Mouse (Mus musculus) kidney, postnatal 0 days (tissue): ENCODE data around the gene Slc4a8. TPM values are rescaled to one million over a fixed set of nuclear protein-coding genes. Genes with fewer than 3 reads are reported as not detected.

Experiments
- ATAC-seq: fragments of 200-750 bp; cut with Nextera tagmentation; replicated peaks from 2 replicates; pipeline ENCODE4 v1.8.0; 2017; ENCODE audit warnings: low read depth, moderate number of reproducible peaks, moderate TSS enrichment, moderate library complexity; ENCODE audit not compliant: low FRiP score
- DNase-seq: peaks from one replicate; pipeline ENCODE4 v3.0.0-alpha.2; 2016; ENCODE audit warnings: low spot score
- H3K27ac ChIP-seq: fragments of 300-500 bp; sonication (generic); 2 replicates; pipeline ENCODE4 v1.5.1; 2014; ENCODE audit warnings: mild to moderate bottlenecking
- H3K27me3 ChIP-seq: fragments of 300-500 bp; sonication (generic); 2 replicates; pipeline ENCODE4 v1.6.1; 2014; ENCODE audit warnings: low read length, mixed read lengths; ENCODE audit not compliant: insufficient read depth
- H3K36me3 ChIP-seq: fragments of 300-500 bp; sonication (generic); 2 replicates; pipeline ENCODE4 v1.6.1; 2014; ENCODE audit warnings: low read length, mixed read lengths; ENCODE audit not compliant: insufficient read depth
- H3K4me1 ChIP-seq: fragments of 300-500 bp; sonication (generic); replicated peaks from 2 replicates; pipeline ENCODE4 v1.6.1; 2014; ENCODE audit warnings: antibody characterized with exemption, low read length, mixed read lengths; ENCODE audit not compliant: insufficient read depth
- H3K4me2 ChIP-seq: fragments of 300-500 bp; sonication (generic); 2 replicates; pipeline ENCODE4 v1.6.1; 2014; ENCODE audit warnings: mild to moderate bottlenecking, low read length, moderate library complexity, mixed read lengths
- H3K4me3 ChIP-seq: fragments of 300-500 bp; sonication (generic); replicated peaks from 2 replicates; pipeline ENCODE4 v1.5.1; 2014; ENCODE audit warnings: low read depth, low read length
- H3K9ac ChIP-seq: fragments of 300-500 bp; sonication (generic); 2 replicates; pipeline ENCODE4 v1.6.1; 2014; ENCODE audit warnings: low read depth, low read length
- H3K9me3 ChIP-seq: fragments of 300-500 bp; sonication (generic); replicated peaks from 2 replicates; pipeline ENCODE4 v1.6.1; 2016; ENCODE audit warnings: low read length, inconsistent platforms, mixed read lengths
- CTCF ChIP-seq: IDR thresholded peaks from 2 replicates; pipeline ENCODE4 v1.5.1; 2016; ENCODE audit warnings: antibody characterized with exemption, low read depth, mild to moderate bottlenecking, moderate library complexity
- WGBS: fragments of 180-500 bp; shearing (Covaris S2); extraction: QIAGEN DNeasy Blood & Tissue Kit; methylation state at CpG from one replicate; pipeline ENCODE4 v1.1.7; 2014; 5-methylcytosine and 5-hydroxymethylcytosine counted together
- polyA plus RNA-seq: library from polyadenylated mRNA; unstranded; fragments of >200 nt; fragmentation: Nextera tagmentation; extraction: Ambion mirVana; gene quantifications from 2 replicates; pipeline ENCODE4 v1.2.1, GENCODE M21; 2015

Slc4a8 gene
- polyA plus RNA-seq, 1 experiment from 2014 or later: 7.5 TPM

DNA sequence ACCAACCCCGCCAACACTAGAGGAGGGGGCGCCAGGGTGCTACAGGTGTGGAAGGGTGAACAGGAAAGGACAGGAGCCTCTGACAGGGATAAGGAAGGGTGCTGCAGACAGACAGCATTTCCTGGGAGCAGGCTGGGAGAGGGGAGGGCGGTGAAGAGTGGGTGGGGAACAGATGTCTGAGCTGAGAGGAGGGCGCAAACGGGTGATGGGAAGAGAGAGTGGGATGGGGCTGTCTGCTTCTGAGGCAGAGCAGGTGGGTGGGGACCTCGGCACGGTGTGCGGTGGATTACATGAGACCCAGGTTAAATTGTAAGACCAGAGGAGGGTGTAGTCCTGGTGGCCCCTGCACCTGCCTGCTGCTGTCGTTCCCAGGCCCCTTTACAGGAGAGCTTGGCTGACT is 68.2 kb downstream of the Slc4a8 start:
- Histone ChIP-seq H3K4me2 (no peak overlapping the region), H3K4me1 (no peaks in the 10 kb centered on the region), H3K27ac (no peak overlapping the region), H3K36me3 (no peaks in the 10 kb centered on the region), H3K27me3 (no peaks in the 10 kb centered on the region), H3K9ac (no peak overlapping the region), H3K9me3 (no peaks in the 10 kb centered on the region), H3K4me3 (no peak overlapping the region)
- WGBS: 88% methylated on average over 9 of the region's 9 CpGs
- 0 out of 2 replicates have a peak, but pooled peaks have one; percentile 21 for ATAC-seq
- DNase-seq: no peak
- TF ChIP-seq CTCF: no peak

DNA sequence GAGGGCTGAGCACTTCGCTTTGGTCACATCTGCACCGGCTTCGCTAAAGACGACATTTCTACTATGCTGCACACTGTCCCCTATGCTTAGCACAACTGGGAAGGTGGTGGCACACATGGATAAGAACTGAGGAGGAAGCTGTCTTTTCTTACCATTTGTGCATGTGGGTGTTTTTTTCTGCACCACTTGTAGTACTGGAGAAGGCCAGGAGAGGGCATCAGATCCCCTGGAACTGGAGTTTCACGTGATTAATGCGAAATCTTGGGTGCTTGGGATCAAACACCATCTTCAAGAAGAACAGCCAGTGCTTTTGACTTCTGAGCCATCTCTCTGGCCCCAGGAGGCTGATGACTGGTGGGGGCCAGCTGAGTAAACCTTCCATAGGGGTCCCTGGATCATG is 69.1 kb downstream of the Slc4a8 start:
- H3K4me2 ChIP-seq: no peak overlapping the region
- H3K27me3 ChIP-seq: no peaks in the 10 kb centered on the region
- H3K4me1 ChIP-seq: no peaks in the 10 kb centered on the region
- no peaks in the 10 kb centered on the region for H3K36me3 ChIP-seq
- no peak overlapping the region for H3K27ac ChIP-seq
- no peak for ATAC-seq
- H3K9me3 ChIP-seq: no peaks in the 10 kb centered on the region
- peak; percentile 60 for TF ChIP-seq CTCF
- no peak overlapping the region for H3K9ac ChIP-seq
- no peak overlapping the region for H3K4me3 ChIP-seq
- no peak for DNase-seq
- WGBS: 65% methylated on average over 6 of the region's 6 CpGs

DNA sequence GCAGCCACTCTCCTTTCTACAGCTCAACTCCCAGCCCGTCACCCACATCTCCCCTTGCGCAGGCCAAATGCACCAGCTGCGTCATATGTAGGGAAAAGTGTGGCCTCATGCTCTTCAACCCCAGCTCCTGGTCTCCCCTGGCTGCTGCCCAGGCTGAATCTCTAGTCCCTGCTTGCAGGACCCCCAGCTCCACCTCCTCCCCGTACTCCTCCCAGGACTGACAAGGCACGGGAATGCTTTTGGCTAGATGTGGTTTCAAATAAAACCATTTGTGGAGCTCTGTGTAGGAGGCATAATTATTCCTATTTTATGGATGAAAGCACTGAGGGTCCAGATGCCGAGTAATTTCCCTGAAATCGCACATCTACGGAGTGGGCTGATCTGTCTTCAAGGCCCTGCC is 70.6 kb downstream of the Slc4a8 start:
- Histone ChIP-seq H3K9ac (no peak overlapping the region), H3K27ac (no peak overlapping the region), H3K36me3 (no peaks in the 10 kb centered on the region), H3K4me2 (no peak overlapping the region), H3K4me1 (no peaks in the 10 kb centered on the region), H3K27me3 (no peaks in the 10 kb centered on the region), H3K4me3 (no peak overlapping the region), H3K9me3 (no peaks in the 10 kb centered on the region)
- TF ChIP-seq CTCF: no peak
- WGBS: 73% methylated on average over 8 of the region's 8 CpGs
- no peak for DNase-seq
- no peak for ATAC-seq

DNA sequence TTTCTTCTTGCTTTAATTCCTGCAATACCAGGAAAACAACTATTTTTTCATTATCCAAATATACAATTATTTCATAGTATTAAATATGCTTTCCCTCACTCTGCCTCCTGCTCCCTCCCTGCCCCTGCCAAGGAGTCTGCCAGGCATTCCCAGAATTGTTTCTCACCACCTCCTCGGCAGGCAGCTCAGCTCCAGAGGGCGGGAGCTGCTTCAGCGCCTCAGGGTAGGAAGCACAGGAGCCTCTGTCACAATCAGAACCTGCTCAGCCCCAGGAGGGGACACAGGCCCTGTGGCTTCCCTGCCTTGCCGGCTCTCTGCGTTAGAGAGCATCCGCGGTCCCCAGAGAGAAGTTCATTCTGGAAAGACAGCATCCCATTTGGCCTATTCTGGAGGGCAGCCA is 71.2 kb downstream of the Slc4a8 start:
- no peak for DNase-seq
- no peak overlapping the region for H3K9ac ChIP-seq
- H3K36me3 ChIP-seq: no peaks in the 10 kb centered on the region
- no peak overlapping the region for H3K4me2 ChIP-seq
- no peak overlapping the region for H3K27ac ChIP-seq
- H3K27me3 ChIP-seq: no peaks in the 10 kb centered on the region
- H3K9me3 ChIP-seq: no peaks in the 10 kb centered on the region
- H3K4me3 ChIP-seq: no peak overlapping the region
- ATAC-seq: no peak
- H3K4me1 ChIP-seq: no peaks in the 10 kb centered on the region
- no peak for TF ChIP-seq CTCF
- WGBS: 41% methylated on average over 7 of the region's 7 CpGs

DNA sequence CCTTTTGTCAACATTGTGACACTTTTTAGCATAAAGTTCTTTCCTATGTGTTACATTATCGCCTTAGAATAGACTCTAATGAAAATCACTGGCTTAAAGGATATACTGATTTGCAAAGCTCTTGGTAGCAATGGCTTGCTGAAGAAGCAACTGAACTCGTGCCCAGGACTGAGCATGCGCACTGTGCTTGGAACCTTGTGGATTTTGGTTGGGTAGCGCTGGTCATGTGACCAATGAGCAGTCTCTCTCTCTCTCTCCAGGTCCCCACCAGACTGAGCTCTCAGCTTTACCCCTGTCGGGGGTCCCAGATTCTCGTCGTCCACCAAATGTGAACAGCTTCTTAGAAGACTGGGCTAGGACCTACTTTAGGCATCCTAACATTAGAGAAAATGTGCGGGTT is 75.2 kb downstream of the Slc4a8 start:
- H3K27ac ChIP-seq: no peak overlapping the region
- no peaks in the 10 kb centered on the region for H3K9me3 ChIP-seq
- WGBS: 80% methylated on average over 8 of the region's 8 CpGs
- ATAC-seq (no peak), DNase-seq (no peak)
- TF ChIP-seq CTCF: no peak
- H3K4me3 ChIP-seq: no peak overlapping the region
- H3K36me3 ChIP-seq: no peaks in the 10 kb centered on the region
- H3K27me3 ChIP-seq: no peaks in the 10 kb centered on the region
- no peak overlapping the region for H3K4me2 ChIP-seq
- no peak overlapping the region for H3K9ac ChIP-seq
- H3K4me1 ChIP-seq: no peaks in the 10 kb centered on the region

DNA sequence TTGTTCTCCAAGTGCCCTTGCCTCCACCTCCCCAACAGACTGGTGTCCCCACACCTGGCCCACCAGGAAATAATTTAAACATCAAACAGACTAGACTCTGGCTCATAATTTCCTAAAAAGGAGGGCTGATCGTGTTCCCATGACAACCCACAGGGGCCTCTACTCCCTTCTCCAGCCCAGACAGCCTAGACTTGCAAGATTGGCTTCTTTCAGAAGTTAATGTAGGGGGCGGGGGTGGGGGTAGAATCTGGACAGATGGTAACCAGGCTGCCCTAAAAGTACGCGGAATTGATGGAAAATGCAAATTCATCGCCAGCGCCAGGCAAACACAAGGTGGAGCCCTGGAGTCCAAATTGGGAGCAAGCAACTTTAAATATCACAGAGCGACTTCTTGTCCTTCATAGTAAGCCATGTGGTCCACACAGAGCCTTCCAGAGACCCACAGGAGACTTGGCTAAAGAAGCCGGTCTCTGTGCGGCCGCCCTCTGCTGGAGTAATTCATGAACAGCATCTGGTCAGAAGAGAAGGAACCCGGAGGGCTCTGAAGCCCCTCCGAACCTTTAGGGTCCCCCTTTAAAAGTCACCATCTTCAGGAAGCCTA is 77.2 kb downstream of the Slc4a8 start:
- no peak overlapping the region for H3K9ac ChIP-seq
- ATAC-seq (0 out of 2 replicates have a peak, but pooled peaks have one; percentile 52), DNase-seq (peak; percentile 88)
- no peak overlapping the region for H3K4me3 ChIP-seq
- no peak overlapping the region for H3K4me2 ChIP-seq
- H3K9me3 ChIP-seq: no peaks in the 10 kb centered on the region
- H3K27ac ChIP-seq: no peak overlapping the region
- H3K27me3 ChIP-seq: no peaks in the 10 kb centered on the region
- WGBS: 38% methylated on average over 12 of the region's 12 CpGs
- TF ChIP-seq CTCF: peak; percentile 78
- no peaks in the 10 kb centered on the region for H3K36me3 ChIP-seq
- no peaks in the 10 kb centered on the region for H3K4me1 ChIP-seq

DNA sequence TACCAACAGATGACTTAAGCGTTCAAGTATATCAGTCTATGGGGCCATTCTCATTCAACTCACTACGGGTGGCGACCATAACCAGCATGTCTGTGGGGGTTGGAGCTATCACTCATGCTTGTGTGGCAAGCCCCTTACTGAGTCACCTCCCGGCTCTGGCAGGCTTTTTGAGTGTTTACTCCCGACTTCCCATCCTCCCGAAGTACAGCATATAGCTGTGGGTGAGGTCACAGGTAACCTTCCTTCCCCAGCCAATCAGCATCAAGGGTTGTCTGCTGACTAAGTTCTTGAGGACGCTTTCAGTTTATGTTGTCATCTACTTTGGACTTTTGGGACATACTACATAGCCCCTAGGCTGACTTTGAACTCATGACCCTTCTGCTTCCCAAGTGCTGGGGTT is 82.8 kb downstream of the Slc4a8 start:
- no peak for TF ChIP-seq CTCF
- H3K27me3 ChIP-seq: no peaks in the 10 kb centered on the region
- H3K9me3 ChIP-seq: no peaks in the 10 kb centered on the region; the same call in 1 of the 2 replicates
- no peaks in the 10 kb centered on the region; the same call in 1 of the 2 replicates for H3K4me1 ChIP-seq
- no peaks in the 10 kb centered on the region for H3K36me3 ChIP-seq
- WGBS: 83% methylated on average over 7 of the region's 7 CpGs
- ATAC-seq (no peak), DNase-seq (no peak)
- no peak overlapping the region for H3K9ac ChIP-seq
- H3K27ac ChIP-seq: no peak overlapping the region
- H3K4me2 ChIP-seq: no peak overlapping the region
- no peak overlapping the region for H3K4me3 ChIP-seq
